Mouse (Mus musculus) embryonic facial prominence, embryonic 13.5 days (tissue): ENCODE measurements around the gene Ap1ar. TPM values are rescaled to one million over a fixed set of nuclear protein-coding genes. Genes with fewer than 3 reads are reported as not detected.

Experiments
- ATAC-seq: fragments of 200-750 bp; cut with Nextera tagmentation; 2 replicates; pipeline ENCODE4 v1.8.0; 2017; ENCODE audit warnings: low read depth; ENCODE audit not compliant: insufficient number of reproducible peaks, insufficient read depth, low FRiP score, low TSS enrichment
- H3K27ac ChIP-seq: fragments of 300-500 bp; sonication (generic); 2 replicates; pipeline ENCODE4 v1.5.1; 2015; ENCODE audit warnings: moderate library complexity, mild to moderate bottlenecking, inconsistent platforms
- H3K27me3 ChIP-seq: fragments of 300-500 bp; sonication (generic); 2 replicates; pipeline ENCODE4 v1.6.1; 2015; ENCODE audit warnings: mild to moderate bottlenecking, inconsistent platforms
- H3K36me3 ChIP-seq: fragments of 300-500 bp; sonication (generic); 2 replicates; pipeline ENCODE4 v1.6.1; 2015; ENCODE audit warnings: mild to moderate bottlenecking, inconsistent platforms
- H3K4me1 ChIP-seq: fragments of 300-500 bp; sonication (generic); 2 replicates; pipeline ENCODE4 v1.6.1; 2015; ENCODE audit warnings: inconsistent platforms
- H3K4me2 ChIP-seq: fragments of 300-500 bp; sonication (generic); 2 replicates; pipeline ENCODE4 v1.6.1; 2015; ENCODE audit warnings: moderate library complexity, mild to moderate bottlenecking, inconsistent platforms
- H3K4me3 ChIP-seq: fragments of 300-500 bp; sonication (generic); 2 replicates; pipeline ENCODE4 v1.5.1; 2015; ENCODE audit warnings: mild to moderate bottlenecking, inconsistent platforms
- H3K9ac ChIP-seq: fragments of 300-500 bp; sonication (generic); 2 replicates; pipeline ENCODE4 v1.6.1; 2015; ENCODE audit warnings: mild to moderate bottlenecking, inconsistent platforms
- H3K9me3 ChIP-seq: fragments of 300-500 bp; sonication (generic); 2 replicates; pipeline ENCODE4 v1.6.1; 2016; ENCODE audit warnings: inconsistent platforms
- WGBS: fragments of 180-500 bp; shearing (Covaris S2); methylation state at CpG from one replicate; pipeline ENCODE4 v1.1.7; 2015; ENCODE audit warnings: mixed read lengths; 5-methylcytosine and 5-hydroxymethylcytosine counted together
- polyA plus RNA-seq: library from polyadenylated mRNA; unstranded; fragments of >200 nt; fragmentation: Nextera tagmentation; extraction: Ambion mirVana; gene quantifications from 2 replicates; pipeline ENCODE4 v1.2.1, GENCODE M21; 2015

Gene Ap1ar
- polyA plus RNA-seq, 1 experiment from 2014 or later = 55.4 TPM

DNA sequence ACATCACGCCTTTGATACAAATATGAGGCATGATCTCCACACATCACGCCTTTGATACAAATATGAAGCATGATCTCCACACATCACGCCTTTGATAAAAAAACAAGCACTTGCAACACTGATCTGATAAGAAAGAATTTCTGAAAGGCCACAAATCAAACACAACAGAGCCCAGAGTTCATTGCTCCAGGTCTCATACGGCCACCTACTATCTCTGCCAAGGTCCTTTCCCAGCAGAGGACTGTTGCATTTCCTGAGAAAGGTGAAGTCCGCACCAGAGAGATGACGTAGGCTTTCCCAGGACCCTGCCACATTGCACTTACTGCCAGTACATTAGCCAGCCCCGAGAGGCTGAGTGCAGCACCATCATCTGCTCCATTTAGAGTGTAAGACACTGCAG is 28.2 kb downstream of the Ap1ar start:
- H3K4me1 ChIP-seq = peaks cover 11% of the 10 kb centered on the region
- H3K4me2 ChIP-seq = no peak overlapping the region
- H3K9ac ChIP-seq = no peak overlapping the region
- H3K36me3 ChIP-seq = peaks cover 66% of the 10 kb centered on the region
- H3K9me3 ChIP-seq = no peaks in the 10 kb centered on the region
- no peaks in the 10 kb centered on the region for H3K27me3 ChIP-seq
- WGBS = 91% methylated on average over 7 of the region's 7 CpGs
- H3K27ac ChIP-seq = no peak overlapping the region
- ATAC-seq = no peak
- H3K4me3 ChIP-seq = no peak overlapping the region

DNA sequence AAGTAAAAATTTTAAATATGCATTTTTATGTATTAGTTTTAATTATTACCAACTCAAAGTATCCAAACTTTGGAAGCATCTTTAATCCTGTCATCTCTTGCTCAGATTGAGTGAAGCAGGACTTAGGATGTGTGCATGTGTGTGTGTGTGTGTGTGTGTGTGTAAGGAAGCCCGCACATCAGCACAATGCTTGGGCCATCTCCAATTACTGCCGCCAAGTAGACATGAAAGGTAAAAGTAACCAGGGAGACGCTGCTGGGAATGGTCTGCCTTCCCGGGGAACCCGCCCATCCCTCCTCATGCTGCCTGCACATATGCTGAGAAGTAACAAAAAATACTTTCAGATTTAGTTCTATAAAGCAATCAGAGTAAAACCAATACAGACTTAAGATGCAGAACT is 29.5 kb downstream of the Ap1ar start:
- peaks cover 11% of the 10 kb centered on the region for H3K4me1 ChIP-seq
- WGBS = 43% methylated on average over 5 of the region's 5 CpGs
- H3K36me3 ChIP-seq = peaks cover 56% of the 10 kb centered on the region
- H3K4me3 ChIP-seq = no peak overlapping the region
- no peaks in the 10 kb centered on the region for H3K9me3 ChIP-seq
- H3K27ac ChIP-seq = no peak overlapping the region
- no peak overlapping the region for H3K4me2 ChIP-seq
- H3K9ac ChIP-seq = no peak overlapping the region
- ATAC-seq = no peak
- no peaks in the 10 kb centered on the region for H3K27me3 ChIP-seq

DNA sequence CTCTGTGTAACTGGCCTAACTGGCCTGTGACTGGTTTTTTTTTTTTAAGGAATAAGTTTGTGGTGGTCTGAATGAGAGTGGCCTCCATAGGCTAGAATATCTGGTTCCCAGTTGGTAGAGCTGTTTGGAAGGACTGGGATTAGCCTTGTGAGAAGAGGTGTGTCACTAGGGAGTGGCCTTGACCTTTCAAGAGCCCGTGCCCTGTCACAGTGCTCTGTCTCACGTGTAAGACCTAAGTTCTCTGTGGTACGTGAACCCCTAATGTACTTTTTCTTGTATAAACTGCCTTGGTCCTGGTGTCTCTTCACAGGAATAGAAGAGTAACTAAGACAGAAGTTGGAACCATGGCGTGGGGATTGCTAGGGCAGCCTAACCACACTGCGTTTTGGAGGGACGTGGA is 31.3 kb downstream of the Ap1ar start:
- Histone ChIP-seq H3K9me3 (no peaks in the 10 kb centered on the region), H3K36me3 (peaks cover 43% of the 10 kb centered on the region), H3K27ac (no peak overlapping the region), H3K4me3 (no peak overlapping the region), H3K4me1 (peaks cover 11% of the 10 kb centered on the region), H3K9ac (no peak overlapping the region), H3K27me3 (no peaks in the 10 kb centered on the region), H3K4me2 (no peak overlapping the region)
- ATAC-seq = no peak
- 88% methylated on average over 6 of the region's 6 CpGs for WGBS

DNA sequence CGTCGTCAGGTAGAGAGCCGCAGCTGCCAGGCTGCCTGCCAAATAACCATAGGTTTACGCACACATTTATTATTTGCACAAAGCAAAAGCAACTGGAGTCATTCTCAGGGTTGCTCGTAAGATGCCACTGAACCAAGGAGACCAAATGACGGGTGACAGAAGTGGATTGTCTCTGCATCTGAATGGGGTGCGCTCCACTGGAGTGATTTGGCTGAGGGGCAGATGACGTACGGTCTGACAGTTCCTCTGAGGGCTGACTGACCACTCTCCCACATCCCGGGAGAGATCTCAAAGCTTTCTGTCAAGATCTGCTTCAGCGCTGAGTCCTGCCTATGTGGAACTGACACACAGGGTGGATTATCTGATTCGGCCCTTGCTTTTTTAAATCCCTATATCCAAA is 32.3 kb downstream of the Ap1ar start:
- Histone ChIP-seq H3K36me3 (peaks cover 38% of the 10 kb centered on the region), H3K9me3 (no peaks in the 10 kb centered on the region), H3K9ac (no peak overlapping the region), H3K4me1 (peaks cover 8% of the 10 kb centered on the region), H3K4me3 (no peak overlapping the region), H3K27ac (no peak overlapping the region), H3K27me3 (no peaks in the 10 kb centered on the region), H3K4me2 (no peak overlapping the region)
- ATAC-seq = no peak
- 86% methylated on average over 12 of the region's 12 CpGs for WGBS

DNA sequence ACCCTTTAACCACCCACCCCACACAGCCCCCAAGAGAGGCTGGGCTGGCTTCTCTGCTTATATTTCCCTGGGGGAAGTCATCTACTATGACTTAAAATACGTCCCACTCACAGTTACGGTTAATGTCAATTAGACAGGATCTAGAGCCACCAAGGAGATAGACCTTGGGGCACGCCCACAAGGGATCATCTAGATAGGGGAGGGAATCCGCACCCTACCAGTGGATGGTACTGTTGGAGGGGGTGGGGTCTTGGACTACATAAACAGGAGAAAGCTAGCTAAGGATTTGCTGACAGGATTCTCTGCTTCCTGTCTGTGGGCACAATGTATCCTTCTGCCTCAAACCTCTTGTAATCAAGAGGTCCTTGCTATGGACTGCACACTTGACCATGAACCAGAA is 32.9 kb downstream of the Ap1ar start:
- Histone ChIP-seq H3K27ac (no peak overlapping the region), H3K4me1 (peaks cover 4% of the 10 kb centered on the region), H3K36me3 (peaks cover 36% of the 10 kb centered on the region), H3K27me3 (no peaks in the 10 kb centered on the region), H3K4me3 (no peak overlapping the region), H3K9ac (no peak overlapping the region), H3K9me3 (no peaks in the 10 kb centered on the region), H3K4me2 (no peak overlapping the region)
- WGBS = 77% methylated on average over 4 of the region's 4 CpGs
- no peak for ATAC-seq

DNA sequence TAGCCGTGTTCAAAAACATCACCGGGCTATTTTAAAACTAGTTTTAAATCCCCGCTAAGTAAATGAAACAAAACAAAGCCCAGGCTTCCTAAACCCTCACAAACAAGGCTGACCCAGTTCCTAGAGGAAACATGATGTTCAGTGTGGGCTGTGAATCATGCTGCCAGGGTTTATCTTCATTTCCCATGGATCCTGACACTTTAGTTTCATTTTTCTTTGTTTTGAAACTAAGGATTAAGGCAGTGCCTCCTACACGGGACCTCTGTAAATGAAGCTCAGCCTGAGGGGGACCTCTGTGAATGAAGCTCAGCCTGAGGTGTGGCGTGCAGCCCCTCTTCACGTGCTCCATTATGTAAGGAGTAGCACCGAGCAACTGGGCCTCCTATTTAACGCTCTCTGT is 34.5 kb downstream of the Ap1ar start:
- Histone ChIP-seq H3K9ac (no peak overlapping the region), H3K4me1 (no peaks in the 10 kb centered on the region; the same call in 1 of the 2 replicates), H3K4me3 (no peak overlapping the region), H3K36me3 (peaks cover 20% of the 10 kb centered on the region), H3K9me3 (no peaks in the 10 kb centered on the region), H3K27ac (no peak overlapping the region), H3K4me2 (no peak overlapping the region), H3K27me3 (no peaks in the 10 kb centered on the region)
- ATAC-seq = no peak
- WGBS = 56% methylated on average over 8 of the region's 8 CpGs

DNA sequence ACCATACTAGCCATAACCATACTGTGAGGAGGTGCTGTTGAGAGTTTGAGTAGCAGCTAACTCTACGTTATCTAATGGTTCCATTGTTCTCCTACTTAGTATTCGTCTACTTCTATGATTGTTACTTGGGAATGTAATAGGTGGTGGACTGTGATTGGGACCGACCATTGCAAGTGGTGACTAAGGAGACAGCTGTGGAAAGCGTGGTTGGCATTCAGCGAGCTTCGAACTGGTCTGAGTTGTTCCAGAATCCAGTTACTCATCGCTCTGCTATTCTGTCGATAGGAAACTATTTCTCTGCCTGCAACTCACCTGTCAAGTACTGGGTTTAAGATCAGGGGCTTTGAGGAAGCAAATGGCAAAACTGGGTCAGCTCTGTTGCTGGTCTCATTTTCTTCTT is 36.2 kb downstream of the Ap1ar start:
- no peak overlapping the region for H3K9ac ChIP-seq
- H3K9me3 ChIP-seq = no peaks in the 10 kb centered on the region
- no peak for ATAC-seq
- H3K4me1 ChIP-seq = no peaks in the 10 kb centered on the region
- H3K4me3 ChIP-seq = no peak overlapping the region
- H3K36me3 ChIP-seq = peaks cover 12% of the 10 kb centered on the region
- H3K27me3 ChIP-seq = no peaks in the 10 kb centered on the region
- H3K27ac ChIP-seq = no peak overlapping the region
- 92% methylated on average over 8 of the region's 8 CpGs for WGBS
- H3K4me2 ChIP-seq = no peak overlapping the region

DNA sequence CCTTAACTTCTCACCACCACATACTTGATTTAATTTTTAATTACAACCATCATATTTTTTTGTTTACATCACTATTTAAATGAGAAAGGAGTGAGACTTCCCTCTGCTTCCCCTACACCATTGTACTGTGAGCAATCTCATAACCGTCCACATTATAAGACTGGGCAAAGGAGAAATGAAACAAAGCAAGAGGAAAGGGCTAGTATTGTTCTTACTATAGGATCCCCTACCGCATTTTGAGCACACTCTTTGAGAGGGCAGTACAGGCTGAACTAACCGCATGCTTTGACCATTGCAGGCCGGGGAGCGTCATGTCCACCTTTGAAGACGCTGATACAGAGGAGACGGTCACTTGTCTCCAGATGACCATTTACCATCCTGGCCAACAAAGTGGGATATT is 41.1 kb downstream of the Ap1ar start:
- Histone ChIP-seq H3K27ac (no peak overlapping the region), H3K9me3 (no peaks in the 10 kb centered on the region), H3K4me3 (no peak overlapping the region), H3K36me3 (no peaks in the 10 kb centered on the region), H3K9ac (no peak overlapping the region), H3K27me3 (peaks cover 9% of the 10 kb centered on the region), H3K4me2 (no peak overlapping the region), H3K4me1 (peaks cover 2% of the 10 kb centered on the region)
- no peak for ATAC-seq
- 96% methylated on average over 7 of the region's 7 CpGs for WGBS

DNA sequence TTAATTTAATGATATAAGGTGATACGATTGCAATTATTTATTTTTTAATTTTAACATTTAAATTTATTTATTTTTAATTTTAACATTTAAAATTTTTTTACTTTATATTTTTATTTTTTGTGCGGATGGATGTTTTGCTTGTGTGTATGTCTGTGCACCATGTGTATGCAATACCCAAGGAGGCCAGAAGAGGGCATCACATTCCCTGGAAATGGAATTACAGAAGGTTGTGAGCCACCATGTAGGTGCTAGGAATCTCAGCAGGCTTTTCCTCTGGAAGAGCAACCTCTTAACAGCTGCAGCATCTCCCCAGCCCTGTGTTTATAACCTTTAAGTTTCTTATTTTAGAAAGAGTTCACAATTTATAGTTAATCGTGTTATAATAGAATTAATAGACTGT is 41.6 kb downstream of the Ap1ar start:
- peaks cover 7% of the 10 kb centered on the region for H3K4me1 ChIP-seq
- ATAC-seq = no peak
- H3K4me2 ChIP-seq = no peak overlapping the region
- no peaks in the 10 kb centered on the region for H3K9me3 ChIP-seq
- no peak overlapping the region for H3K9ac ChIP-seq
- no peak overlapping the region for H3K4me3 ChIP-seq
- H3K27me3 ChIP-seq = peaks cover 13% of the 10 kb centered on the region
- no peak overlapping the region for H3K27ac ChIP-seq
- no peaks in the 10 kb centered on the region for H3K36me3 ChIP-seq
- 96% methylated on average over 3 of the region's 3 CpGs for WGBS

DNA sequence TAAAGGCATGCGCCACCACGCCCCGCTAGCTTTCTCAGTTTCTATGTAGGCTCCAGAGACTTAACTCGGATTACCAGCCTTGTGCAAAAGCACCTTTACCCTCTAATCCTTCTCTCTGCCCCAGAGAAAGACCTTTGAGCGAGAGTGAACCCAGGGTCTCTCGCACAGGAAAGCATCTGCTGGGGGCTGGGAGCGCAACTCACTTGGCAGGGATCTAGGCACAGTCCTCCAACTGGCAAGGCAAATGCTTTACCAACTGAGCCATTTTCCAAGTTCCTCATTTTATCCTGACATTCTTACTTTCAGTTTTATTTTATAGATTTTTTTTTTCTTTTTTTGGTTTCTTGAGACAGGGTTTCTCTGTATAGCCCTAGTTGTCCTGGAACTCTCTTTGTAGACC is 44.3 kb downstream of the Ap1ar start:
- 77% methylated on average over 7 of the region's 7 CpGs for WGBS
- Histone ChIP-seq H3K9me3 (no peaks in the 10 kb centered on the region), H3K27me3 (peaks cover 37% of the 10 kb centered on the region), H3K4me3 (no peak overlapping the region), H3K9ac (no peak overlapping the region), H3K4me1 (peaks cover 13% of the 10 kb centered on the region), H3K36me3 (no peaks in the 10 kb centered on the region), H3K27ac (no peak overlapping the region), H3K4me2 (no peak overlapping the region)
- ATAC-seq = no peak

DNA sequence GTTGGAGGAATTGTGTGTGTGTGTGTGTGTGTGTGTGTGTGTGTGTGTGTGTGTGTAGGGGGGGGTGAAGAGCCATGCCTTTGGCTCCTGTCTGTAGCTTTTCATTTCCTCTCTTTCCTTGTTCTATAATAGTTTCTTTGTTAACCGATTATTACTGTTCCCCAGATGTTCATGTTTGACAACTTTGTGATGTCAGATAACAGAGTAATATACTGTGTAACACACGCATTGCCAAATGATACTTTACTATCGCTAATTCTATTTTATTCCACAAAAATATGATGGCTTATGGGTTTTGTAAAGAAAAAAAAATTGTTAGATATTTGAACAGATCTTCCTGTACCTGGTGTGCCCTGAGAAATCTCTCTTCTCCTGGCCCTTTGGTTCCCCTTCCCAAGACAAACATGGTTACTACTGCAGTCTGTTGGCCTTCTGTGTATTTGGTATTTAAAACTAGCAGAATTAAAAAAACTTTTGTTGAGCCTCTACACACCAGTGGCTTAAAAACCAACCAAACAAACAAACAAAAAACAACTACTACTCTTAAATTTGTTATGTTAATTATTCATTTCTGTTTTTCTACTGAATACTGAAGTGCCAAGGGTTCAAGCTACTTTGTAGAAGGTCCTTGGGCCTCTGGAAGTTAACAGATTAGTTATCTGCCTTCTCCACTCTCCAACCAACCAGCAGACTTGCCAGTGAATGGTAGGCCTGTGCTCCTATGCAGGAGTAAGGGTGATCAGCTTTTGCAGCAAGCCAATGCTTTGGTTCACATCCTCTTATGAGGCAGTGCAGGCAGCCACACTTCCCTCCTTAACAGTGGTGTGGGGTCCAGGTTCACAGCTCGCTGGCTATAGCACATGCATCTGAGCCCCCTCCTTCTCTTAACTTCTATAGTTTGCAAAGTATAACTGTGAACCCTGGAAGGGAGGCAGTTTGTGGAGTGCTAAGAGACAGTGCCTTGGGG is 45.4 kb downstream of the Ap1ar start:
- Histone ChIP-seq H3K27ac (no peak overlapping the region), H3K4me2 (peak overlapping the region; percentile 98), H3K27me3 (peaks cover 42% of the 10 kb centered on the region), H3K4me3 (no peak overlapping the region), H3K9ac (no peak overlapping the region), H3K4me1 (peaks cover 13% of the 10 kb centered on the region), H3K36me3 (no peaks in the 10 kb centered on the region), H3K9me3 (no peaks in the 10 kb centered on the region)
- ATAC-seq = no peak
- 46% methylated on average over 4 of the region's 4 CpGs for WGBS

DNA sequence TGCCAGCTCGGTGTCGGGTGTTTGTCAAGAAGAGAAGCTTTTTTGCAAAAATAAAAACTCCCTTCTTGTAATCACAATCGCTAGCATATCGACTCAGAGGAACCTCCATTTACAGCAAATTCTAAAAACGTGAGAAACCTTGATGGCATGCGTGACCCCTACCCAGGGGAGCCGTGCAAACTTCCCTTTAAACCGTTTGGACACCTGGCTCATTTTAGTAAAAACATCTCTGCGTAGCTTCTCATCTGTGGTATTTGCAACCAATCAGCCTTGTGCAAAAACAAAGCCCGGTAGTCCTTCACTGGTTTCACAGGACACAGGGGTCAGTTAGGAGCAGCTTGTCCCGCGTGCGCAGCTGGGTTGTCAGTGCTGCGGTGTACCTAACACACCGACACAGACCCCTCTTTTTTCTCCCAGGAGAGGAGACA is 46.3 kb downstream of the Ap1ar start:
- Histone ChIP-seq H3K36me3 (no peaks in the 10 kb centered on the region), H3K9ac (peak overlapping the region; percentile 71), H3K4me1 (peaks cover 15% of the 10 kb centered on the region), H3K4me2 (peak overlapping the region; percentile 98), H3K4me3 (peak overlapping the region; percentile 61), H3K27ac (no peak overlapping the region), H3K9me3 (no peaks in the 10 kb centered on the region), H3K27me3 (peaks cover 44% of the 10 kb centered on the region)
- WGBS = 1% methylated on average over 15 of the region's 15 CpGs
- no peak for ATAC-seq
